Mouse (Mus musculus) spleen, postnatal 4 days (tissue): ENCODE measurements around the gene Gm12117.

Source experiments
- DNase-seq, 2 experiments: peaks; one replicate each; pipeline ENCODE4 v3.0.0; 2022; ENCODE audit warnings: low spot score in 2 of 2

Gm12117 gene

GRCm38 (mm10) chr11:33276637-33277036 lies at the start of gene Gm12117:
Gene Gm12117, minus strand, starts transcription at chr11:33276737.
- DNase-seq = no peak

DNA sequence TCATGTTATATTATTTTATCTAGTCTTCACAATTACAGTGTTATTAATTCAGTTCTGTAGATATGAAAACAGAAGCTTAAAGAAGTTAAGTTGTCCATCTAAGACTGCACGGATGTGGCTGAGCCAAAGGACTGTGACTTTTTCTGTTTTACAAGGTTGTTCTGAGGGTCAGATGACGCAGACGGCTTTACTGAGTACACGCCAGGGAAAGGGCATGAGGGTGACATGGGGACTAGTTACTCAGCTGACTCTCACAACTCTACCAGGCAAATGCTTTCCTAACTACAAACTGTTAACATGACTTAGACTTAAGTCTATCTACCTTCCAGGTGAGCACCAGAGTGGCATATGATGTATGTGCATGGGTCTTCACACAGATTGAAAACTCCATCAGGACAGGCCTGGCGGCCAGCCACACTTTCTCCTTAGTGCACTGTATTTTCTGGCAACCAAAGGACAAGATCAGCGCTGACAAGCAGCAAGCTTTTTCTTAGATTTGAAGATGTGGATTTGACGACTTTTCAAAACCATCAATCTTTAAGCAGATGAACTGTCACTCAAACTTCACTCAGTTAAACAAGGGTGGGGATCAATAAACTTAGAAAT lies 42.6 kb upstream of the Gm12117 start:
- no peak for DNase-seq

DNA sequence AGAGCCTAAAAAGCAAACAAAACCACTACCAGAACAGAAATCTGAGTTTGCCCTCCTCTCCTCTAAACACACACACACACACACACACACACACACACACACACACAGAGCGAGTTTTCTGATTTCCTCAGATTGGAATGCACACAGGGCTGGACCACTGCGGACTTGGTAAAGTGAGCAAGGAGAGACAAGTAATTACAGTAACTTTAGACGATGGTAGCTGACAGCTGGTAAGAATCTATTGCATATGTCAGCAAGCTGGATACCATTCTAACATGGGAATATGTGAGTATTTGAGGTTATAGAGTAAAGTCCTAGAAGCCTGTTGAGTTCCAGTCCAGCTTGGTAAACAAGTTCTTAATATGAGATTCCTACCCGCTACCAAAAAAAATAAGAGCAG lies 33.0 kb upstream of the Gm12117 start:
- DNase-seq = no peak

- no peak for DNase-seq
Observed at GRCm38 (mm10) chr11:33300859-33301258, 24.3 kb upstream of the Gm12117 start.

DNA sequence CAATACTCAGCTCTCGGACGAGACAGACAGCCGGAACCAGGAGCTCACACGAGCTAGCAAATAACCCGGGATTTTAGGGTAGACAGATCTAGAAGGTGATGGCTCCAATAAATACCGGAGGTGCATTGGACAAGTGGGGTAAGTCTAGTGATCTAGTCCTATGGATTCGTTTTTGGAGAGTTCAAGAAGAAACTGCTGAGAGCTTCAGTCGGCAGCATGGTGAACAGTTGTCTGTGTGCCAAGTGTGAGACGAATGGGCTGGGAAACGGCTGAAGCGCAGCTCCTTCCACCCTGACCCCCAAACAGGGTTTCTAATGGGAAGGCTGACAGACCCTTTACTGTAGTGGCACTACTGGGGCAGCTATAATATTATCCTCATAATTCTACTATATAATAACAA lies 22.8 kb upstream of the Gm12117 start:
- DNase-seq = no peak

DNA sequence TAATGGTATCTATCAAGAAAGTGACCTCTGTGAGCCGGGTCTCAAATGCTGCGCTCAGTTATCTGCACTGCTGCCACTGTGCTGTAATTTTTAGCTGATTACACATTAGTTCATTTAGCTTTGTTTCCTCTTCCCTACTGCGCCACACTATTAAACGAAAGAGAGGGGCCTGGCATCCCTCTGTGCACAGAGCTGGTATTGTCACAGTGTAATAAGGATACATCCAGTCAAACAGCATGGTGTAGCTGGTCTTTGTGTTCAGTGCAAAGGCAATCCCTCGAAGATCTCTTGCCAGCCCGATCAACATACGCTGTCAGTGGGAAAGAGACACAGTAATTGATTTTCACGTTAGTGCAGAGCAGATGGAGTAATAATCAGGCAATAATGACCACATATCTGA lies 20.6 kb upstream of the Gm12117 start:
- no peak for DNase-seq

GRCm38 (mm10) chr11:33295422-33295821 lies 18.9 kb upstream of the Gm12117 start:
- no peak for DNase-seq

- DNase-seq = no peak
Observed at GRCm38 (mm10) chr11:33294063-33294462, 17.5 kb upstream of the Gm12117 start.

GRCm38 (mm10) chr11:33278571-33278970 lies 2.0 kb upstream of the Gm12117 start:
- DNase-seq = no peak

- no peak for DNase-seq
Observed at GRCm38 (mm10) chr11:33274816-33275215, 1.7 kb downstream of the Gm12117 start.

DNA sequence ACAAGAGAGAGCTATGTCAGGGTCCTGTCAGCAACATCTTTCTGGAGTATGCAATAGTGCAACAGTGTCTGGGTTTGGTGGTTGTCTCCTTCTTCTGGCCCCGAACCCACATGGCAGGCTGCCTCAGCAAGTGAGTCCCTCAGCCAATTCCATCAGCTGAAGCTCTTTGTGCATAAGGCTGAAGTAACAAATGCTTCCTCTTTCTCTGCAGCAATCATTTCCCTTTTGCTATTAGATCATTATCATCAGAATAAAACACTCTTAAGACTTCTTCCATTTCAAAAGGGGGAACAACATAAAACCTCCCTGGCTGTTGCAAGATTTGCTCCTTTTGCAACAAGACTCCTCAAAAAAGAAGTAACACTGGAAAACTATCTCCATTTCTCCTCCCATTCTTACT lies 2.2 kb downstream of the Gm12117 start:
- no peak for DNase-seq

DNA sequence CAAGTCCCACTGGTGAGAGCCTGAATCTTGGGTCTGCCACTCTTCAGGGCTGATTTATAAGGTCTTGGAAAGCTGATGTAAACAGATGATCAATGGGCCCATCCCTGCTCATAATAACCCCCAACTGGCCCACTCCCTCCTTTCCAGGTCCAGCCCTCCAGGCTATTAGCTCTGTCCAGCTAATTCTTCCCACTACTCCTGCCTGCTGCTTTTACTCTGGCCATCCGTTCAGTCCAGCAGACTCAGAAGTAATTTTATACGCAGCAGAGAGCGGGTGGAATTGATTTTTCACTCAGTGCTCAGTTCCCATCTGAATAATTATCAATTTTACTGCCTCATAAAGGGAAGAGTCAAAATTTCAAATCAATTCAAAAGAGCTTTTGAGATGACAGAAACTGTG lies 36.2 kb downstream of the Gm12117 start:
- no peak for DNase-seq

DNA sequence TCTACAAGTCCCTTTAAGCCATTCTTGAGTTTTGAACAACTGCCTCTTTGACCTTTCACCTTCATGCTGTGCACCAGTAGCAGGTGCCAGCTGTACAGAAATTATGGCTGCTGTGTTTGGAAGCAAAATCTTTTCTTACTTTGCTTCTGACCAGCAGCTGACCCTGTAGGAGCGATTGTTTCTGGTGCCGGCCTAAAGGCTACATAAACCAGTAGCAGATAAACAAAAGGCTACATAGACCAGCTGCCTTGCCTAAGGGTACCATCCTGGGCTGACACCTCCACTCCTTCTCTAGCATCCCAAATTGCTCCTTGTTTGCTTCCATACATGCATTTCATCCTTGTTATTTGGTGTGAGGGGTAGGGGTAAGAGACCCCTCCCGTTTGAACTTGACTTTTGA lies 42.4 kb downstream of the Gm12117 start:
- no peak for DNase-seq

DNA sequence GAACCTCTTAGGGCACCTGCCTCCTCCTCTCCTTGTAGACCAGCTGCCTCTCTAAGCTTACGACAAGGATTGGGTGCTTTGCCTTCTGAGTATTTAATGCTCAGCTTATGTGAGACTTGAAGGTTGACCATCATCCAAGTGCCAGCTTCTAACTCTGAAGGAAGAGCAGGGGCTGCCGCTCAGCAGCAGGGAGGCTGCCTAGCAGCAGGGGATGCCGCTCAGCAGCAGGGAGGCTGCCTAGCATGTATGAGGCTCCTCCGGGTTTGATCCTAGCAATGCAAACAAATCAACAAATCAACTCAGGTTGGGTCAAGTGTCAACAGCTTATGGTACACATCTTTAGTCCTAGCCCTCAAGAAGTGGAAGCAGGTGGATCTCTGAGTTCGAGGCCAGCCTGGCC lies 44.5 kb downstream of the Gm12117 start:
- DNase-seq = no peak

- DNase-seq = no peak
Observed at GRCm38 (mm10) chr11:33228186-33228585, 48.4 kb downstream of the Gm12117 start.

GRCm38 (mm10) chr11:33226516-33226915 lies 50.0 kb downstream of the Gm12117 start:
- DNase-seq = no peak
